Mouse (Mus musculus) CD4-positive, CD25-positive, alpha-beta regulatory T cell, adult 4 months (primary cell): ENCODE measurements around the gene Ddias. TPM values are rescaled to one million over a fixed set of nuclear protein-coding genes. Genes with fewer than 3 reads are reported as not detected.

Experiments used
- ATAC-seq: one replicate; pipeline ENCODE4 v1.8.0; 2017
- polyA plus RNA-seq, 2 experiments: library from polyadenylated mRNA; unstranded; fragments of 100-300 nt; shearing (Covaris generic); gene quantifications; one replicate each; pipeline ENCODE4 v1.2.1; 2017

The Ddias gene
- polyA plus RNA-seq, 2 experiments from 2014 or later = 2.9 to 4.7 TPM

DNA sequence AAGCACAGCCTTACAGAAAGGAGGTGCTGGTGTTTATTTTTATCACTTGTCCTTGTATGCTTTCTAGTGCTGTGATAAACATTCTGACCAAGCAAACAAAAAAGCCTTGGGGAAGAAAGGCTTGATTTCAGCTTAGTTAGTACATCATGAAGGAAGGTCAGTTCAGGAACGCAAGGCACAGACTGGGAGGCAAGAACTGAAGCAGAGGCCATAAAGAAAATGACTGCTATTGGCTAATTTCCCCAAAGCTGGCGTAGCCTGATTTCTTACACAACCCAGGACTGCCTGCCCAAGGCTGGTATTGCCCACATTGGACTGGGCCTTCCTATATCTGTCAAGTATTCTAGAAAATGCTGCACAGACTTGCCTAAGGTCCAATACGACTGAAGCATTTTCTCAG, 25.8 kb downstream of the Ddias start:
- ATAC-seq = no peak

DNA sequence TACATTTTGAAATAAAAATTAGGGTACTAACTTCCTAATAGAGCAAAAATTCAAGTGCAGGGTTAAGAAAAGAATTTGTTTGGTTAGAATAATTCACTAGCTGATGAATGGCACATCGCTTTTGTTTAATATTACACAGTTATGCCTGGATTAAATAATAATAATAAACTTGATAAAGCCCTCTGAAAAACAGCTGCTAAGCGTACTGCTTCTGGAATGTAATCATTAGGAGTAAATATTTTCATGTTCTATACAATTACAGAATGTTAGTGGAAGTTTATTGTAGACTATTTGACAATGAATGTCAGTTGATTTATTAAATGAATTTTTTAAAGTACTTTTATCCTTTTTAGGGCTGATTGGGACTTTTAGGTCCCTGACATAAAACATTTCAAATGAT, 31.8 kb downstream of the Ddias start:
- no peak for ATAC-seq

DNA sequence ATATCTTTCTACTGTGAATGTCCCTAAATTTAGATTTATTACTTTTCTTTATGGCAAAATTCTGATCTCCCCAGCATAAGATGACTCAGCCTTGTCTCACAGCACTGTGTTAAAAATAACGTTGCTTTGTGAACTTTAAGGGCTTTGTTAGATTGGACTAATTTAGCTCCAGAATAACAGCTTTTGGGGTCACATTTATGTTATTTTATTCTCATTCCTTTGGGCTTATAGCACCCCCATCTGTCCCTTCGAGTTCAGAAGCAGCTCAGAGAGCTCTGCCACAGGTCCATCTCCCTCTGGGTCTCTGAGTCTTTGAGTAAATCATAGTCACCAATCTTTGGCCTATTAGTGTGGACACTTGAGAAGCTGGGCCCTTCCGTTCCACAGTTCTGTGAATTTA, 36.1 kb downstream of the Ddias start:
- ATAC-seq = no peak

DNA sequence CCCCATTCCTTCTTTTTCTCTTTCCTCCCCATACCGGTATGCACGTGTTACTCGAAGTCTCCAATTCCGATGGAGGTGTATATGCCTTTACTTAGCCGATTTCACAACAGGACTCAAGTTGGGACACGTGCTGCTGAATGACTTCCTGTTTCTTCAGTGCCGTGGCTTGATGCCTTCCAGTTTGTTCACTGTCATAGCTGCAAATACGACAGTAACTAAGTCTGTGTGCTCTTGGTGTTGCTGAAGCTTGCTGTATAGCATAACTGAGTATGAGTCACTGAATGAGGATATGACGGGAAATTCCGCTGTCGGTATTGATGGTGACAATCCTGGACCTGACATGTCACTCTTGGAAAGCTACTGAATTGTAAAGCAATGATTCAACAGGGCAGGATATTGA, 36.8 kb downstream of the Ddias start:
- ATAC-seq = no peak

DNA sequence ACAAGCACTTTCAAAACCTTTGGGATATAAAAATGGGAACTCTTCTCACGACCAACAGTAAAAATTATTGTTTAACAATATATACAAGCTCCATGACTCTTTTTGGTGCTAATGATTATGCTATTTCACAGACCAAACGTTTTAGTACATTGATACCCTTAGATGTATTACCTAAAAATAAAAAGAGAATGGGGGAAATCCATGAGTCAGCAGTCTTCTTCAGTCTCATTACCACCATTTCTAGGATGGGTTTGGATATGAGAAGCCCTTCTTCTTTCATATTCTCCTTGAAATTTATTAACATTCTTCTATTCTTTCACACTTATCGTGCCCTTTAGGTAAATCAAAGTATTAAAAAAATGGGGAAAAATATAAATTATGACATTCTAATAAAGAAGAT, 37.6 kb downstream of the Ddias start:
- no peak for ATAC-seq

DNA sequence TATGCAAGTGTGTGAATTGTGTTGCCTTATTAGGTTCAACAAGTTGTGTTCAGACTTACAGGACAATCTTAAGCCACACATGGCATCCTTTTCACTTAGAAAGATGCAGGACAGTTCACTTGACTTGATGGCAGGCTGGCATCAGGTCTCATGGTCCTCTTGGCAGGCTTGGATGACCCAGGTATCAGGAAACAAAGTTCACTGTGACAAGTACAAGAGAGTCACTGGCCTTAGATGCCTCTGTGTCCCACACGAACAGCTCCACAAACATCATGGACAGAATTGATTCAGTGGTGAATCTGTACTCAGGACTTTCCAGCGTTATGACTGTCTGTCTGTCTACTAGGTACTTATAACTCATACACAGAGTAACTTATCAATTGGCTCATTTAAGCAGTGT, 39.7 kb downstream of the Ddias start:
- ATAC-seq = no peak

DNA sequence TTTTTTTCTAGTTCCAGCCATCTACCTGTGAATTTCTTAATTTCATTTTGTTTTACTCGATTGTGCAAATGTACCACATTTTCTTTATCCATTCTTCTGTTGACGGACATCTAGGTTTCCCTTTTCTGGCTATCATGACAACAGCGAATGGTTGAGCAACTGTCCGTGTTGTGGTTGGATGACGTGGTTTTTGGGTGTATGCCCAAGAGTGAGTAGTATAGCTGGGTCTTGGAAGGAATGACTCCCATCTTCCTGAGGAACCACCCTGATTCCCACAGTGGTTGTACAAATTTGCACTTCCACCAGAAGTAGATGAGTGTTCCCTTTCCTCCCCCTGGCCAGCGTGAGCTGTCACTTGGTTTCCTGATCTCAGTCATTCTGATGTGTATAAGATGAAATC, 41.7 kb downstream of the Ddias start:
- ATAC-seq = no peak

DNA sequence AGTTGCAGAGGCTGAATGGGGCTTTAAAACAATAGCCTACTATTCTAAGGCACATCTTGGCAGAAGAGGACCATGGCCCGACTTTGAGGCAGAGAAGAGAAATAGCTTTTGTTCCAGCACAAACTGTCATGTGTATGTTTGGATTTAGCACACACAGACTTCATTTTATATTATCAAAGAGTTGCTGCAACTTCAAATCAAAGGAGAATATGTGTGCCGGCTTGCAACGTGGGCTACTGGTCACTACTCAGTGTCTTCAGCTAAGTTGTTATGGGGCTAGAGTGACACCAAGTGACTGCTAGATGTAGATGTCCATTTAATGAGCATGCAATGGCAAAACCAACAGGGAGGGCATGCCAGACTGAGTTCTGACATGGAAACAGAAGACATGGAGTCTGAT, 46.1 kb downstream of the Ddias start:
- no peak for ATAC-seq

DNA sequence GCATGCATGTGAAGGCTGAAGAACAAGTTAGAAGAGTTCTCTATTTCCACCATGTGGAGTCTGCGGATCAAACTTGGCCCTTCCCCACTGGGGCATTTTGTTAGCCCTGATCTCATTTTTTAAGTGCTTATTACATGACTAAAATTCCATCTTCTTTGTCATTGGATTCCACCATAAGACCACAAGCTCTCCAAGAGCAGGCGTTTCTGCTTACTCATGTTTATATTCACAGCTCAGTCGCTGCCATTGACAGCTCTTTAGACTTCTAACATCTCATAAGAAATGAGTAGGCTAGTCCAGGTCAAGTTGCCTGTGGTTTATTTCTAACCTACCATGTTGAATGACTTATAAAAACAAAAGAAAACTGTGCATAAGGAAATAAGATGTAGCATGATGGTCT, 47.8 kb downstream of the Ddias start:
- ATAC-seq = no peak

DNA sequence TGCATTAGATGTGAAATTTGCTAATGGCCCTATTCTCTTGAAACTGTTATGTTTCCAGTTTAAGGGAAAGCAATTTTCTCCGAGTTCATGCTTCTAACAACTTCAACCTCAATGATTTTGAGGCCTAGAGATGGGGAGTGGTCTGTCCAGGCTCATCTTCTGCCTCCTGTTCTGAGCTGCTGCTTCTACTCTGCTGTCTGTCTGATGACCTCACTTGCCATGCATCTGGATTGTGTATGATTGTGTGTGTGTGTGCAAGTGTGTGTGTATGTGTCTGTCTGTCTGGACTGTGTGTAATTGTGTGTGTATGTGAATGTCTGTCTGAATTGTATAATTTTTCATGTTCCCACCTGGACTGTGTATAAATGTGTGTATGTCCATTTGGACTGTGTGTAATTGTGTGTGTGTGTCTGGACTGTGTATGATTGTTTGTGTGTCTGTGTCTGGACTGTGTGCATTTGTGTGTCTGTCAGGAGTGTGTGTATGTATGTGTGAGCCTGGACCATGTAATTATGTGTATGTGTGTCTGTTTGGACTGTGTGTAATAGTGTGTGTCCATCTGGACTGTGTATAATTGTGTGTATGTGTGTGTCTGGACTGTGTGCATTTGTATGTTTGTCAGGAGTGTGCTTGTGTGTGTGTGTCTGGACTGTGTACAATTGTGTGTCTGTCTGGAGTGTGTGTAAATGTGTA, 51.5 kb downstream of the Ddias start:
- no peak for ATAC-seq

DNA sequence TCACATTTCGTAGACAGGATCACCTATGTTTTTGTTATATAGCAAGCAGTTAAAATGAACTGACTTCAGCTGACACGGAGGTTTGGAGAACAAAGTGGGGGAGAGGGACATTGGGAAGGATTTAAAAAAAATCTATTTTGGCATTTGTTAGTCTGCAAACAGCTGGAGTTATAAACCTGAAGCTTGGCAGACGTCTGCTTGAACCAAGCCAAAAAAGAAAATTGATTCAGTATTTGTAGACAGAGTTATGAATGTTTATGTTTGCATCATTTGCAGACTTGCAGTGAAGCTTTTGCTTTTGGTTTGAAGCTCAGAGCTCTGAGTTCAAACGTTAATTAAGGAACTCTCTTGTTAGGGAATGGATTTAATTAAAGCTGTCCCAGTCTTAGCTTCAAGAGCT, 52.2 kb downstream of the Ddias start:
- no peak for ATAC-seq

DNA sequence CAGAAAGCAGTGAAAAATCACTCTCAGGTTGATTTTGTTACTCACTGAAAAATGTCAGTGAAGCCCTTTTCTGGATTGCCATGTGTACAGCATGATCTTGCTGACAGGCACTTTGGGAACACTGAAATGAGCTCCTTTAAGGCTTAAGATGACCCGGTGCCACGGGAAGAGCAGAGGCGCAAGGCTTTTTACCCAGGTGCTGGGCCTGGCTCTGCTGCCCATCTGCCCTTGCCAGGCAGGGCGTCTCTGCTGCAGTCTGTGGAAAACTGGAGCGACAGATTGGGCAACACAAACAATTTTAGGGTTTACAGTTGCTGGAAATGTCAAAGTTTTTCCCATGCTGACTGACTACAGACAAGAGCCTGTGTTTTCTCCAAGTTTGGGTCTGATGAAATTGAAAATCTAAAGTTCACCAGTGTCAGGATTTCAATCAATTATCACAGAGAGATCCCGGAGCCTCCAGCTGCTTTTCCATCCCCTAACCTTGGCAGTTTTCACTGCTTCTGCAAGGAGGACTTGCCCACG, 53.0 kb downstream of the Ddias start:
- no peak for ATAC-seq

DNA sequence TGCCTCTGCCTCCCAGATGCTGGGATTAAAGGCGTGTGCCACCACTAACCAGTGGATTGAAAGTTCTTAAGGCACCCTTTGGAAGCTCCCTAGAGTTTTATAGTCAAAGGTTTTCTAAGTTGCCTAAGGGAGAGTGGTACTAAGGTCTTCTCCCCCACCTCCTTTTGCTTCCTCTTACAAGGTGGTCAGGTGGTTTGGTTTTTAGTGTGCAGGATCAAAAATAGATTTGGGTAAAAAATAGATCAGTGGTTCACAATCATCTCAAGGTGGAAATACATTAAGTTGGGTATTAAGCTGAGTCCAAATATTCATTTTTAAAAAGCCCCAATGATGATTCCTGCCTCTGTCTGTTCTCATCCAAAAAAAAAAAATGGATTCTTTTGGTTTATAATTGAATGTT, 53.6 kb downstream of the Ddias start:
- no peak for ATAC-seq

DNA sequence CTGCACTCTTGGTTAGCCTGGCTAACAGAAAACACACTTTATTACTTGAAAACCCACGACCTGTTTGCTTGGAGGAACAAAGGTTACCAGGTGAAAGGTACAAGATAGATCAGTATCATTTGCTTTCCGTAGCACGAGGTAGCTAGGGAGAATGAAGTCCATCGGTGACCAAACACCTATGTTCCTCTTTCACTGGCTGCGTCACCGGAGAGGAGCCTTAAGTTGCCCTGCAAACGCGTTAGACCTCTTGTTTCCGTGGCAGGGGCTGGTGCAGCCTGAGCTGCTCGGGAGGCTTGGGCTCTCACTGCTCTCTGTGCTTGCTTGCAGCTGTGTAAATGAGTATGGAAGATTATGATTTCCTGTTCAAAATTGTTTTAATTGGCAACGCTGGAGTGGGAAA, 54.4 kb downstream of the Ddias start:
- no peak for ATAC-seq

DNA sequence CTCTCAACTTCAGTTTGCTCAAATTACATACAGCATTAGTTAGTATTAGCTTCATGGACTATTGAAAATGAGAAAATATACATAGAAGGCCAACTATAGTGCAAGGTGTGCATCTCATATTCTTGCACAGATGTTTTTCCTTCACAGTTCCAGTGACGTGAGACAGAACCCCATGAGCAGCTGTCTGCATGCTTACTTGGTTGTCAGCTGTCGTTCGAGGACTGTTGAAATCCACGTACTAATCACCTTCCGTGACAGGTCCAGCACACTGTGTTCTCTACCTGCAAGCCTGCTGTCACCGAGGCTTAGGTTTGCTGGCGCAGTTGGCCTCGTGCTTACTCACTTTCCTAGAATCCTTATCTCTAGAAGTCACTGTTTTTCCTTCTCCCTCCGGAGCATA, 56.2 kb downstream of the Ddias start:
- no peak for ATAC-seq

DNA sequence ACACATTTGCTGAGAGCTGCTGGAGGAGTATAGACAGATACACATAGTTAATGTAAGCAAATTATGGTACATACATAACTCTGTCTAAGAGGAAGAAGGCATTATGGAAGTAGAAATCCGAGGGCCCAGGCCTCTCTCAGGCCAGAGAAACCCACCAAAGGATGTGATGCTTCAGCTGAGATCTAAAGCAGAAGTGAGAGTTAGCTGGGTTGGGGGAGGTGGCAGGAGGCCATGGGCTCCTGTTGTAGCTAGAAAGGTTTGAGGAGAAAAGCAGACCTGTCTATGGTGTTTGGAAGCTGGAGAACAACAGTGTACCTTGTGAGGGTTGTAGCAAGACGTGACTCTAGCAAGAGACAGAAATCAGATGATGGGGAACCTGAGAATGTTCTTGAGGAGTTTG, 56.8 kb downstream of the Ddias start:
- ATAC-seq = no peak

DNA sequence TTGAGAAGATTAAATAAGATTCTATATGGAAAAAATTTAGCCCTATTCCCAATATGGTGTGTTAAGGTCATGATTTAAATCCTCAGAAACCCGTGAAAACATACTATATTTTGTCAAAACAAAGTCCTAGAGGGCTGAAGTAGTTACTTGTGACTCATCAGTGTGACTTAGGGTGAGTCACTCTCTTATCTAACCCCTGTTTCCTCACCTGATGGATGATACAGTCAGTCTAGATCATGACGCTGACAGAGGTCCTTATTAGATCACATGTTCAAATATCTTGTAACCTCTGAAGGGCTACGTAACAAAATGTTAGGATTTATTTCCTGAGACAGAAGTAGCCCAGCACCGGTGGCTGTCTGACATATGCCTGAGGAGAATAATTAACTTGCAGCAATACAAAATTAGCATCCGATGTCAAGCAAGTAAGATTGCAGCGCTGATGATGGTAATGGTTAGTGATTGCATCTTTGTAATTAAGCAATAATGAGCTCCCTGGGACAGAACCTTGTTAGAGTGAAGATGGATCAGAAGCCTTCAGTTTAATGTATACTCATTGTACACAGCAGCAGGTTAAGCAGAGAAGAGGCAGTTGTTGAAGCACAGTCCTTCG, 62.3 kb downstream of the Ddias start:
- no peak for ATAC-seq

Other genes with a start within 250 kb of the Ddias start
- under 1 TPM in 1 of 2 experiments, not detected in 1; 0.16 TPM for gene Ankrd42, start 237.1 kb downstream of the Ddias start, polyA plus RNA-seq
- 10 to 100 TPM; 37.9 to 42.7 TPM for gene Pcf11, start 204.3 kb downstream of the Ddias start, polyA plus RNA-seq
- gene Rab30, start 132.6 kb downstream of the Ddias start, polyA plus RNA-seq = under 1 TPM in 1 of 2 experiments, not detected in 1; 0.60 TPM
- 10 to 100 TPM; 29.3 to 31.2 TPM for gene Prcp, start 223 bp upstream of the Ddias start, polyA plus RNA-seq
- not detected for gene Fam181b, start 205.6 kb upstream of the Ddias start, polyA plus RNA-seq